Mouse (Mus musculus) neural tube, embryonic 15.5 days (tissue): Measurements from ENCODE around the gene Vmn1r28. TPM values are rescaled to one million over a fixed set of nuclear protein-coding genes. Genes with fewer than 3 reads are reported as not detected.
"Not testable (repeated sequence)": the region's sequence is repeated elsewhere in the genome, so short reads cannot be mapped to it uniquely, and the experiment has no call there.

Experiments
- ATAC-seq: fragments of 200-750 bp; cut with Nextera tagmentation; 2 replicates; pipeline ENCODE4 v1.8.0; 2017; ENCODE audit warnings: mild to moderate bottlenecking, moderate TSS enrichment, moderate library complexity; ENCODE audit not compliant: low FRiP score
- H3K27ac ChIP-seq: fragments of 300-500 bp; sonication (generic); replicated peaks from 2 replicates; pipeline ENCODE4 v1.5.1; 2015; ENCODE audit warnings: mild to moderate bottlenecking, inconsistent platforms
- H3K27me3 ChIP-seq: fragments of 300-500 bp; sonication (generic); replicated peaks from 2 replicates; pipeline ENCODE4 v1.6.1; 2015; ENCODE audit warnings: inconsistent platforms
- H3K36me3 ChIP-seq: fragments of 300-500 bp; sonication (generic); 2 replicates; pipeline ENCODE4 v1.6.1; 2015; ENCODE audit warnings: inconsistent platforms
- H3K4me1 ChIP-seq: fragments of 300-500 bp; sonication (generic); 2 replicates; pipeline ENCODE4 v1.6.1; 2015; ENCODE audit warnings: inconsistent platforms
- H3K4me2 ChIP-seq: fragments of 300-500 bp; sonication (generic); 2 replicates; pipeline ENCODE4 v1.6.1; 2015; ENCODE audit warnings: inconsistent platforms, mild to moderate bottlenecking, moderate library complexity
- H3K4me3 ChIP-seq: fragments of 300-500 bp; sonication (generic); replicated peaks from 2 replicates; pipeline ENCODE4 v1.5.1; 2015; ENCODE audit warnings: mild to moderate bottlenecking, inconsistent platforms
- H3K9ac ChIP-seq: fragments of 300-500 bp; sonication (generic); replicated peaks from 2 replicates; pipeline ENCODE4 v1.6.1; 2015; ENCODE audit warnings: mild to moderate bottlenecking, inconsistent platforms
- H3K9me3 ChIP-seq: fragments of 300-500 bp; sonication (generic); replicated peaks from 2 replicates; pipeline ENCODE4 v1.6.1; 2016; ENCODE audit warnings: inconsistent platforms
- WGBS: fragments of 180-500 bp; shearing (Covaris S2); methylation state at CpG from one replicate; pipeline ENCODE4 v1.1.7; 2015; ENCODE audit warnings: mixed read lengths; 5-methylcytosine and 5-hydroxymethylcytosine counted together
- polyA plus RNA-seq: library from polyadenylated mRNA; unstranded; fragments of >200 nt; fragmentation: Nextera tagmentation; extraction: Ambion mirVana; gene quantifications from 2 replicates; pipeline ENCODE4 v1.2.1, GENCODE M21; 2015

Vmn1r28 gene
- polyA plus RNA-seq = not detected in 2 replicates

DNA sequence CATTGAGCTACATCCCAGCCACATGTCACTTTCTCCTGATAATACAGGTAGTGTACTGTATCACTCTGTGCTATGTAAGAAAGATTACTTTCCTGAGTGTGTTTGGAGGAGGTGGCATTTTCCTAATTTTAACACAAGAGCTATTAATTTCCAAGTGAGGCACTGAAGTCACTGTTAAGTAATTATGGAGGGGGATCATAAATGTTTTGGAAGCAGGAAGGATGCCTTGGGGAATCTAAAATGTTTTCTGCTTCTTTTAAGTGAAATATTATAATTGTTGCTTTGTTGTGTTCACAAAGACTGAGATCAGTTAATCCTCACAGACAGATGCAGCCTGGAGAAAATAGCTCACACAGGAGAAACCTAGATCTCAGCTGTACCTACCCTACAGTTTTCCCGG lies at the start of gene Vmn1r28:
Vmn1r28 (plus strand) TSS at position 301 of the 400 bp plus-strand sequence.
- H3K27ac ChIP-seq = no peak within 1 kb of the TSS
- no peak within 1 kb of the TSS for H3K4me3 ChIP-seq
- no peak within 1 kb of the TSS for H3K9ac ChIP-seq
- no peaks in the 10 kb centered on the region for H3K36me3 ChIP-seq
- WGBS = 94% methylated on average over 1 of the region's 1 CpGs
- no peak within 1 kb of the TSS for H3K4me2 ChIP-seq
- H3K4me1 ChIP-seq = no peaks in the 10 kb centered on the region
- H3K27me3 ChIP-seq = no peaks in the 10 kb centered on the region
- ATAC-seq = no peak
- H3K9me3 ChIP-seq = no peaks in the 10 kb centered on the region

DNA sequence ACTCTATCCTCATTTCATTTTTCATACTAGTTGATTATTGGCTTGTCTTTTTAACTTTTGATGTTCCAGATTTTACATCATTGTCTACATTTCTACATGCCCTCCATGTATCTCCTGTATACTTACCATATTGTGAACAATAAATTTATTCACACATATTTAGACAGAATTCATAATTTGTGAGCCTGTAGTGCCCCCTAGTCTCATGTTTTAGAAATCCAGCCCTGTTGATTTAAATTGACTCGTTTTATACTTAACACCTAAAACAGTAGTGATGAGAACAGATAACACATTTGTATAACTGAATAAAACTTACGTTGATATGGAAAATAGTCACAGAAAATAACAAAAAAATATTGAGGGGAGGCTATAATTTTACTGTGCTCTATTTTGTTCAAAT lies 45.7 kb upstream of the Vmn1r28 start:
- no peaks in the 10 kb centered on the region for H3K27me3 ChIP-seq
- no peaks in the 10 kb centered on the region for H3K36me3 ChIP-seq
- H3K9ac ChIP-seq = no peak overlapping the region
- H3K4me2 ChIP-seq = no peak overlapping the region
- 79% methylated on average over 2 of the region's 2 CpGs for WGBS
- H3K4me1 ChIP-seq = no peaks in the 10 kb centered on the region
- H3K9me3 ChIP-seq = no peaks in the 10 kb centered on the region
- no peak for ATAC-seq
- no peak overlapping the region for H3K27ac ChIP-seq
- no peak overlapping the region for H3K4me3 ChIP-seq

DNA sequence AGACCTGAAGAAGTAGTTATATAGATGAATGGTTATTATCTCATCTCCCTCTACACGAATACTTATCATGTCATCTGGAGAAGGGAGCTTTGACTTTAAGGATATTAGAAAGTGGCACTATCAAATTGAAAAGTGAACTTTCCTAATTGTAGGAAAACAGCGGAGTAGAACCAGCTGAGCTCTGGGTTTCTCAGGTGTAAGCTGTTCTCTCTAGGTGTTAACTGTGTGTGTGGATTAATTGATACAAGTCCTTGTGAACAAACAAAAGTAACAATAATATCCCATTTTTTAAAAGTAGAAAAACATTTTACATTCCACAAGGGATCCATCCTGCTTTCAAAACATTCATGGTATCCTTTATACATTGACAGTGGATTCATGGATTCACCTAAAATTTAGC lies 43.1 kb upstream of the Vmn1r28 start, which contains the start of gene Vmn1r27:
Vmn1r27 (minus strand) TSS at position 101 of the 400 bp plus-strand sequence.
- H3K4me1 ChIP-seq = no peaks in the 10 kb centered on the region

DNA sequence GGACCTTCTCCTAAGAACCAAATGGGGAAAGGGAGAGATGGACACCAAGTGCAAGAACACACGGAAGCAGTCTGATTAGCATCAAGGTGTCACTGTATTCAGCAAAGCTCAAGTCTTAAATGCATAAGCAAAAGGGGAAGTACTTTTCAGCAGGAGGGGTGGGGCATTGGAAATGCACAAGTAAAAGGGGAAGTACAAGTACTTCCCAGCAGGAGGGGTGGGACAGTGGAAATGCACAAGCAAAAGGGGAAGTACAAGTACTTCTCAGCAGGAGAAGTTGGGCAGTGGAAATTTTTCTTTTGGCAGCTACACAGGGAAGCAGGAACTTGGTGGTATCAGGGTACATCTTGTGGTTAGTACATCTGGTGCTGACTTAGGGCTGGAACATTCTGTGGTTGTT lies 17.8 kb downstream of the Vmn1r28 start:
- H3K4me2 ChIP-seq, H3K4me3 ChIP-seq, H3K27ac ChIP-seq, H3K9me3 ChIP-seq, H3K4me1 ChIP-seq, H3K9ac ChIP-seq, ATAC-seq, H3K36me3 ChIP-seq, H3K27me3 ChIP-seq: not testable (repeated sequence)
- WGBS = 100% methylated on average over 1 of the region's 1 CpGs

More for the DNA sequence above, 43.1 kb upstream of the Vmn1r28 start, which contains the start of gene Vmn1r27:
- Histone ChIP-seq H3K36me3 (no peaks in the 10 kb centered on the region), H3K9me3 (no peaks in the 10 kb centered on the region), H3K27me3 (no peaks in the 10 kb centered on the region), H3K27ac (no peak within 1 kb of the TSS), H3K4me3 (no peak within 1 kb of the TSS), H3K9ac (no peak within 1 kb of the TSS), H3K4me2 (no peak within 1 kb of the TSS)
- 91% methylated on average over 2 of the region's 2 CpGs for WGBS
- ATAC-seq = no peak

DNA sequence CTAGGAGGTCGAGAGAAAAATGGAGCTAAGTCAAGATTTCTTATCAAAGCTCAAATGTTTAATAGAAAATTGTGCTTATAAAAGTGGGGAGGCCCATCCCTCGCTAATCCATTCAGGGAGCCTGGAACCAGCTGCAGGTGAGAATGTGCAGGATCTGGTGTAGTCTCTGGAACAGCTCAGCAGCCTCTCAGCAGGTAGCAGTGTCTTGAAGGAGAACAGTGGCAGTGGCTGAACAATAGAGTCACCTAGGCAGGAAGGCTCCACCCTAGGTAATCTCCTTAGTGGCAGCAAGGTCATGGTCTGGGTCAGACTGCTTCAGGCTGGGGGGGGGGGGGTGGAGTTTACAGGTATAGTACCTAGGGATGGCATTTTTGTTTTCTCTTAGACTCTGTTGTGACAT lies 30.4 kb downstream of the Vmn1r28 start:
- Histone ChIP-seq H3K36me3 (no peaks in the 10 kb centered on the region), H3K27me3 (no peaks in the 10 kb centered on the region), H3K4me1 (no peaks in the 10 kb centered on the region), H3K9ac (no peak overlapping the region), H3K4me2 (no peak overlapping the region), H3K9me3 (no peaks in the 10 kb centered on the region), H3K27ac (no peak overlapping the region), H3K4me3 (no peak overlapping the region)
- no peak for ATAC-seq
- 77% methylated on average over 2 of the region's 2 CpGs for WGBS

DNA sequence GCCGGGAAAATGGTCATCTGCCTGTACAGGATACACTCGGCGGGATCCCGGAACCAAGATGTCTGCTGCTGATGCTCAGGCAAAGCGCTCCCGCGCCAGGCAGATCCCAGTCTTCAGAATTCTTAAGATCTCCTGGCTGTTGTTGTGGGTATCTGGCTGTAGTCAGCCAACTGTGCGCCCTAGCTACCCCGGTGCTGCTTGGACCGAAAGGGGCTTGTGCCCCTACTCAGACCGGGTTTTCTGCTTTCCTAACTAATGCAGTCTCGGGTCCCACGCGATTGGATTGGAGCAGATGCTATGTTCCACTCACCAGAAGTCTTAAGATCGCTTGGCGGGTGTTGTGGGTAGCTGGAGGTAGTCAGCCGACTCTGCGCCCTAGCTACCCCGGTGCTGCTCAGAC lies 36.7 kb downstream of the Vmn1r28 start:
- not testable (repeated sequence) for H3K9ac ChIP-seq, ATAC-seq, H3K27me3 ChIP-seq, H3K4me1 ChIP-seq, H3K4me2 ChIP-seq, H3K36me3 ChIP-seq, H3K9me3 ChIP-seq, H3K4me3 ChIP-seq, H3K27ac ChIP-seq
- WGBS = 85% methylated on average over 19 of the region's 19 CpGs

DNA sequence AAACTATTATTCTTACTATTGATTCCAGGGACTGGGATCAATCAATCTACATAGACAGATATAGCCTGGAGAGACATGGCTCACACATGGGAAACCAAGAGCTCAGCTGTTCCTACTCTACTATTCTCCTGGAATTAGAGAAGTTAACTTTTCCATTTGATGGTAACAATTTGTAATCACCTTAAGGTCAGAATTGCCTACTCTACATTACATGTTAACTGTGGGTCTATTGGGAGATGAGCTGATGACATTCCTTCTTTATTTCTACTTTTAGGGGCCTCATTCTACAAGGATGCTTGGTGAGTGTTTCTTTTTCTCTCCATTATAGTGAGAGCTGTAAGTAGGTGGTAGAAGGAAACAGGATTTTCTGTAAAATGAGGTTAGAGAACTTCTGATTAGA lies 39.4 kb downstream of the Vmn1r28 start, which contains the start of gene Vmn1r29:
Vmn1r29 (plus strand) TSS at position 301 of the 400 bp plus-strand sequence.
- Histone ChIP-seq H3K9ac (no peak within 1 kb of the TSS), H3K27me3 (no peaks in the 10 kb centered on the region), H3K36me3 (no peaks in the 10 kb centered on the region), H3K4me2 (no peak within 1 kb of the TSS), H3K9me3 (no peaks in the 10 kb centered on the region), H3K27ac (no peak within 1 kb of the TSS), H3K4me3 (no peak within 1 kb of the TSS), H3K4me1 (no peaks in the 10 kb centered on the region)
- ATAC-seq = no peak

Other genes with a start within 250 kb of the Vmn1r28 start
- not detected in 2 replicates for gene Vmn1r26, start 246.9 kb upstream of the Vmn1r28 start, polyA plus RNA-seq
- gene Vmn1r27, start 43.2 kb upstream of the Vmn1r28 start, polyA plus RNA-seq = not detected in 2 replicates
- not detected in 2 replicates for gene Vmn1r29, start 39.5 kb downstream of the Vmn1r28 start, polyA plus RNA-seq
- not detected in 2 replicates for gene Vmn1r30, start 181.3 kb downstream of the Vmn1r28 start, polyA plus RNA-seq
- gene Vmn1r31, start 213.3 kb downstream of the Vmn1r28 start, polyA plus RNA-seq = not detected in 2 replicates